Mouse (Mus musculus): ENCODE measurements at regions not wholly inside any gene's neighbourhood (a gene's known extent, or its start where the extent isn't known, plus 50 kb on each side); places are given as distances from the start of the nearest gene placed in this dataset.

DNA sequence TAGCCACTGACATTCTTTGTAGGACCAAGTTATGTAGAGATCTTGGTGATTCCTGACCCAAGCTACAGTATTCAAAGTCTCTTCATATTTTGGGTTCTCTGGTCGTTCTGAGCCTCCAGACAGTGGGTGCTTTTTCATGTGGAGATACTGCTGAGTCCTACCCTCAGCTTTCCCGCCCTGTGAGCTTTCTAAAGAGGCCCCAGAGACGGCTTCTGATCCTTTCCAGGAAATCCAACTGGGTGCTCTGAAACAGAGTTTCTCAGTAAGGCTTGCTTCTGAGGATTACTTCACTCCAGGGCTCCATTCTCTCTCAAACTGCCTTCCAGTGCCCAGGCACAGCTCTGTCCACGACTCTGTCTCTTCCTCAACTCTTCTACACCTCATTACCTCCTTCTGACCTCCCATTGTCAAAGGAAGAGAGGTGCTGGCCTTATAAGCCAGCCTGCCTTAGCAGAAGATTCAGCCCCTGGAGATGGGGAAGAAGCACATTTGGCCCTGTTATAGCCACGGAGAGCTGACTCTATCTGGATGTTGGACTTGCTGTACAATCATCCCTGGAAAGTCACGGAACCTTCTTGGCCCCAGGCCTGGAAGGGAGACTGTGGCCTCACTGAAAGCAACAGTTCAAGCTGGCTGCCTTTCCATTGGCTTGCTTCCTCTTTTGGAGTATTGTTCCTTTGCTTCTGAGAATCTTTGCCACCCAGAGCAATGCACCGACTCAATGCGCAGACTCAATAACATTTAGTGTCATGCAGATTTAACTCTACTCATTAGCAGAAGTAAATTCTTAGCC lies 1306.9 kb upstream of the A1bg start:
- ATAC-seq, result no peak
- no peak for DNase-seq (ENCODE audit: low read depth, low spot score)

DNA sequence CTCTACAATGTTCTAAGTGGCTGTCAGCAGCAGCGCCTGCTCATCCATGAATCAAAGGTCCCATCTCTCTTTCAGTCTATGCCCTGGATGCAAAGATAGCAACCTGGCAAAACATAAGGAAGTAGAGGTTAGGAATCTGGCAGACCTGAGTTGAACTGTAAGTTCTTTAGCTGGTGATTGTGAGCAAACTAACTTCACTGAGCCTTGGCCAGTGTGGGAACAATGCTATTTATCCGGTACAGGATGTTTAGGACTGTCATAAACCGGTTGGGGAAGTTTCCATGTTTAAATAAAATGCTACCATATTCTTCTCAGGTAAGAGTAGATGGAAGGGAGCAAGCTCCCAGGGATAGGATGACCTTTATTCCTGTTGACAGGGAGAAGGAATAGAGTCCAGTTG lies 1306.2 kb upstream of the A1bg start:
- CTCF ChIA-PET, result interaction anchor here (1.4 to 1.5 kb wide), 2 partner anchors 14 to 18 kb away, joined by 3 to 6 read pairs; no protein-coding TSS in a partner anchor
- no peak for ATAC-seq

More for the DNA sequence above, 1306.9 kb upstream of the A1bg start:
- no peak for TF ChIP-seq CTCF (IDR thresholded peaks at IDR 0.05)
- in situ Hi-C loops (cut with MboI; ENCODE audit: low pct_unique_long_range_greater_than_20kb), result no loop called here
- POLR2A ChIA-PET, result no interaction called here
- CTCF ChIA-PET, result interaction anchor here (1.4 to 1.5 kb wide), 2 partner anchors 13 to 18 kb away, joined by 3 to 6 read pairs; no protein-coding TSS in a partner anchor
- H3K27me3 ChIP-seq, result no peaks in the 10 kb centered on the region

GRCm38 (mm10) chr15:62224798-62225197 lies 1302.0 kb upstream of the A1bg start:
- DNase-seq (ENCODE audit: low read depth, low spot score) (no peak), ATAC-seq (no peak)
- in situ Hi-C loops (cut with MboI; ENCODE audit: low pct_unique_long_range_greater_than_20kb), result no loop called here
- H3K27me3 ChIP-seq, result no peaks in the 10 kb centered on the region
- POLR2A ChIA-PET, result no interaction called here
- no peak for TF ChIP-seq CTCF (IDR thresholded peaks at IDR 0.05)
- CTCF ChIA-PET, result no interaction called here

More for the DNA sequence above, 1306.2 kb upstream of the A1bg start:
- no peak for TF ChIP-seq CTCF (IDR thresholded peaks at IDR 0.05)
- no peak for DNase-seq (ENCODE audit: low read depth, low spot score)
- in situ Hi-C loops (cut with MboI; ENCODE audit: low pct_unique_long_range_greater_than_20kb), result no loop called here
- POLR2A ChIA-PET, result interaction anchor here (0.7 kb wide), 1 partner anchor 50 kb away, joined by 3 read pairs; no protein-coding TSS in a partner anchor
- no peaks in the 10 kb centered on the region for H3K27me3 ChIP-seq

DNA sequence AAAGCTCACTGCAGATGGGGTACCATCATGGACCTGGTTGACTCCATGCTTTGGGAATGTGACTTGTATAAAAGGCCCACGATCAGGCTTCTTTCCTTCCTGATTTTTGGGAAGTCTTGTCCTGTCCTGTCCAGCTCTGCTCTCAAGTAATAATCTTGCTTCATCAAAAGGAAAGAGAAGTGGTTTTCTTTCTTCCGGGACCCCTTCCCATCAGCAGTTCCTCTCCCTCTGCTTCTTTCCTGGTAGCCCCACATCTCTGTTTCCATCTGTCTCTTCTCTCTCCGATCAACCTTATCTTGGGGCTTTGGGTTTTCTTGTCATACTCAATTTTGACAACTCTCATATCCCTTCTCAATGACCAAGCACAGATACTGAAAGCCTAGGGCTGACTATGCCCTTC lies 1301.4 kb upstream of the A1bg start:
- CTCF ChIA-PET, result interaction anchor here (0.9 kb wide), 1 partner anchor 27 kb away, joined by 3 read pairs; no protein-coding TSS in a partner anchor
- ATAC-seq (no peak), DNase-seq (ENCODE audit: low read depth, low spot score) (no peak)
- POLR2A ChIA-PET, result no interaction called here
- no peak for TF ChIP-seq CTCF (IDR thresholded peaks at IDR 0.05)
- in situ Hi-C loops (cut with MboI; ENCODE audit: low pct_unique_long_range_greater_than_20kb), result no loop called here
- no peaks in the 10 kb centered on the region for H3K27me3 ChIP-seq

- in situ Hi-C loops (cut with MboI; ENCODE audit: low pct_unique_long_range_greater_than_20kb), result no loop called here
- no peak for DNase-seq (ENCODE audit: low read depth, low spot score)
- POLR2A ChIA-PET, result no interaction called here
- no peaks in the 10 kb centered on the region for H3K27me3 ChIP-seq
- no peak for ATAC-seq
- no peak for TF ChIP-seq CTCF (IDR thresholded peaks at IDR 0.05)
- CTCF ChIA-PET, result interaction anchor here (0.9 to 1.2 kb wide), 2 partner anchors 9 to 28 kb away, joined by 3 read pairs; no protein-coding TSS in a partner anchor
These were observed 1300.5 kb upstream of the A1bg start for GRCm38 (mm10) chr15:62223156-62223840.

DNA sequence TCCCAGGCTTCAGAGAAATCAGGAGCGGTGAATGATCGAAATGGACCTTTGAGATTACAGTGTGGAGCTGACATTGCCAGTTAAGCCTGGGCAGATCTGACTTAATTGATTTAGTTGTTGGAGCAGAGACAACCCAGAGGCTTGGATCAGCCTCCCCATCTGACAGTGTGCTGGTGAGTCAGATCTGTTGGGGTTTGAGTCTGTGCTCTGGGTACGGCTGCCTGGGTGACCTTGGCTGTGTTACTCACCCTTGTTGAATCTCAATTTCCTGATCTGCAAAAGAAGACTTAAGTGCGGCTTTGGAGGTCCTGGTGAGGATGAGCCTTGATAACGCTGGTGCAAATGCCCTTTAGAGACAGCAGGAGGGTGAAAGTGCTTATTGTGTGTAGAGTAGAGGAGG lies 1299.9 kb upstream of the A1bg start:
- ChIA-PET POLR2A (interaction anchor here (0.6 kb wide), 1 partner anchor 1476 kb away, joined by 4 read pairs; no protein-coding TSS in a partner anchor), CTCF (interaction anchor here (1.2 kb wide), 1 partner anchor 10 kb away, joined by 3 read pairs; no protein-coding TSS in a partner anchor)
- ATAC-seq (peak; percentile 78), DNase-seq (ENCODE audit: low read depth, low spot score) (no peak)
- TF ChIP-seq CTCF (IDR thresholded peaks at IDR 0.05), result no peak
- in situ Hi-C loops (cut with MboI; ENCODE audit: low pct_unique_long_range_greater_than_20kb), result no loop called here
- H3K27me3 ChIP-seq, result no peaks in the 10 kb centered on the region

DNA sequence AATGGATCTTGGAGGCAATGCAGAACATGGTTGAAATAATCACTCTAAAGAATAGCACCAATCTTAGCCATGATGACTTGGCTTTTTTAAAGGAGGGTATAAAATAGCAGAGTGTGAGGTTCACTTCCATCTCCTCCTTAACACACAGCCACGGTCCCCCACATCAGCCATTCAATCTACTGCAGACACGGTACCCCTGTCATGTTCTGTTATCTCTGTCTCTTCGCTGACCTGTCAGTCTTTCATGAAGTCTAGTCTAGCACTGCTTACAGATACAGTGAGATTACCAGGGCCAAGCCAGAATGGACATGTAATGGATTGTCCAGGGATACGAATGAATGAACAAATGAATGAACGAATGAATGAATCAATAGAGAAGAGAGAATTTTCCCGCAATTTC lies 1299.4 kb upstream of the A1bg start:
- ChIA-PET CTCF (interaction anchor here (0.9 kb wide), 1 partner anchor 11 kb away, joined by 3 read pairs; no protein-coding TSS in a partner anchor), POLR2A (interaction anchor here (0.6 kb wide), 1 partner anchor 1477 kb away, joined by 4 read pairs; no protein-coding TSS in a partner anchor)
- no peaks in the 10 kb centered on the region for H3K27me3 ChIP-seq
- in situ Hi-C loops (cut with MboI; ENCODE audit: low pct_unique_long_range_greater_than_20kb), result no loop called here
- DNase-seq (ENCODE audit: low read depth, low spot score), result no peak
- no peak for TF ChIP-seq CTCF (IDR thresholded peaks at IDR 0.05)
- ATAC-seq, result no peak

- DNase-seq (ENCODE audit: low read depth, low spot score), result no peak
- ChIA-PET POLR2A (no interaction called here), CTCF (interaction anchor here (0.7 to 0.9 kb wide), 3 partner anchors 10 to 43 kb away, joined by 3 read pairs; no protein-coding TSS in a partner anchor)
- in situ Hi-C loops (cut with MboI; ENCODE audit: low pct_unique_long_range_greater_than_20kb), result no loop called here
- TF ChIP-seq CTCF (IDR thresholded peaks at IDR 0.05), result no peak
- no peaks in the 10 kb centered on the region for H3K27me3 ChIP-seq
- ATAC-seq, result no peak
These were observed 1298.4 kb upstream of the A1bg start for GRCm38 (mm10) chr15:62221024-62221819.

- CTCF ChIA-PET, result no interaction called here
- H3K27me3 ChIP-seq, result no peaks in the 10 kb centered on the region
- ATAC-seq (no peak), DNase-seq (ENCODE audit: low read depth, low spot score) (no peak)
- POLR2A ChIA-PET, result interaction anchor here (1.0 kb wide), 1 partner anchor 36 kb away, joined by 3 read pairs; no protein-coding TSS in a partner anchor
- TF ChIP-seq CTCF (IDR thresholded peaks at IDR 0.05), result no peak
- in situ Hi-C loops (cut with MboI; ENCODE audit: low pct_unique_long_range_greater_than_20kb), result no loop called here
These were observed 1297.8 kb upstream of the A1bg start for GRCm38 (mm10) chr15:62220620-62221019.

- ChIA-PET CTCF (no interaction called here), POLR2A (interaction anchor here (1.0 kb wide), 1 partner anchor 35 kb away, joined by 3 read pairs; no protein-coding TSS in a partner anchor)
- TF ChIP-seq CTCF (IDR thresholded peaks at IDR 0.05), result no peak
- in situ Hi-C loops (cut with MboI; ENCODE audit: low pct_unique_long_range_greater_than_20kb), result no loop called here
- DNase-seq (ENCODE audit: low read depth, low spot score) (no peak), ATAC-seq (no peak)
- H3K27me3 ChIP-seq, result no peaks in the 10 kb centered on the region
These were observed 1297.2 kb upstream of the A1bg start for GRCm38 (mm10) chr15:62219934-62220540.

All from Patski (cell line).